Mouse (Mus musculus): ENCODE measurements around the gene Dvl1. TPM values are rescaled to one million over a fixed set of nuclear protein-coding genes. Genes with fewer than 3 reads are reported as not detected.

Gene Dvl1
- 10 to 100 TPM; 96.4 to 99.6 TPM for total RNA-seq (2021)
- long read RNA-seq, experiment 1, transcript Dvl1-201 (15 exons, 3,358 nt), result major isoform, 140 of 323 reads
- long read RNA-seq, experiment 1, partial matches to known transcripts, result 26 of 323 reads
- long read RNA-seq, experiment 1, other reads (novel, unspliced or antisense), result 157 of 323 reads
- long read RNA-seq, experiment 2, transcript Dvl1-201 (15 exons, 3,358 nt), result major isoform, 120 of 268 reads
- long read RNA-seq, experiment 2, partial matches to known transcripts, result 22 of 268 reads
- long read RNA-seq, experiment 2, other reads (novel, unspliced or antisense), result 126 of 268 reads

- peak; percentile 99 for DNase-seq
Measured at GRCm38 (mm10) chr4:155846871-155847578, at the start of gene Dvl1. Dvl1 (plus strand) TSS chr4:155847402.

GRCm38 (mm10) chr4:155802075-155802474, 45.1 kb upstream of the Dvl1 start:
- no peak for DNase-seq

- DNase-seq, result no peak
Measured at GRCm38 (mm10) chr4:155802741-155803339, 44.4 kb upstream of the Dvl1 start, which contains the start of gene Mrpl20. Mrpl20 (plus strand) TSS chr4:155802878.

GRCm38 (mm10) chr4:155803340-155804041, 43.7 kb upstream of the Dvl1 start:
- peak; percentile 98 for DNase-seq

- no peak for DNase-seq
Measured at GRCm38 (mm10) chr4:155807841-155808240, 39.4 kb upstream of the Dvl1 start.

- DNase-seq, result peak; percentile 91
Measured at GRCm38 (mm10) chr4:155811929-155812664, 35.1 kb upstream of the Dvl1 start, which contains the start of gene Ccnl2. Ccnl2 (plus strand) TSS chr4:155812489.

- peak; percentile 53 for DNase-seq
Measured at GRCm38 (mm10) chr4:155812665-155813181, 34.5 kb upstream of the Dvl1 start.

- DNase-seq, result no peak
Measured at GRCm38 (mm10) chr4:155817533-155817932, 29.7 kb upstream of the Dvl1 start.

- DNase-seq, result no peak
Measured at GRCm38 (mm10) chr4:155821025-155821424, 26.2 kb upstream of the Dvl1 start.

GRCm38 (mm10) chr4:155823443-155823842, 23.8 kb upstream of the Dvl1 start:
- DNase-seq, result no peak

GRCm38 (mm10) chr4:155829866-155830265, 17.3 kb upstream of the Dvl1 start:
- DNase-seq, result no peak

GRCm38 (mm10) chr4:155830596-155830995, 16.6 kb upstream of the Dvl1 start:
- no peak for DNase-seq

GRCm38 (mm10) chr4:155831205-155831766, 15.9 kb upstream of the Dvl1 start, which contains the start of gene Aurkaip1:
Aurkaip1 (plus strand) TSS chr4:155831272.
- DNase-seq, result peak; percentile 96

GRCm38 (mm10) chr4:155831831-155832230, 15.4 kb upstream of the Dvl1 start:
- no peak for DNase-seq

GRCm38 (mm10) chr4:155832321-155832720, 14.9 kb upstream of the Dvl1 start:
- DNase-seq, result no peak

GRCm38 (mm10) chr4:155833234-155833633, 14.0 kb upstream of the Dvl1 start:
- DNase-seq, result no peak

GRCm38 (mm10) chr4:155833836-155834235, 13.4 kb upstream of the Dvl1 start:
- peak; percentile 92 for DNase-seq

- peak; percentile 49 for DNase-seq
Measured at GRCm38 (mm10) chr4:155837404-155838010, 9.7 kb upstream of the Dvl1 start.

- peak; percentile 46 for DNase-seq
Measured at GRCm38 (mm10) chr4:155838187-155839153, 8.7 kb upstream of the Dvl1 start.
